Mouse (Mus musculus): ENCODE measurements around the gene Psmb9. TPM values are rescaled to one million over a fixed set of nuclear protein-coding genes. Genes with fewer than 3 reads are reported as not detected.
"Not testable (repeated sequence)": the region's sequence is repeated elsewhere in the genome, so short reads cannot be mapped to it uniquely, and the experiment has no call there.

Psmb9 gene
- polyA plus RNA-seq (2012; ENCODE audit: insufficient read depth, insufficient read length, missing spikeins) = 134 TPM in 2 replicates

GRCm38 (mm10) chr17:34187261-34187916 is at the start of gene Psmb9, which contains the start of gene Tap1:
Gene Psmb9, minus strand, starts transcription at chr17:34187764.
Gene Tap1, plus strand, starts transcription at chr17:34187553.
- H3K4me3 ChIP-seq (ENCODE audit: insufficient read depth, low read length) = peak within 1 kb of the TSS; percentile 81
- peaks cover 7% of the 10 kb centered on the region; the same call in 1 of the 2 replicates for H3K4me1 ChIP-seq (ENCODE audit: control insufficient read depth, insufficient read depth, low read length)
- TF ChIP-seq POLR2A (IDR thresholded peaks at IDR 0.05; ENCODE audit: borderline replicate concordance, low read depth, low read length) (no peak), CTCF (IDR thresholded peaks at IDR 0.05; ENCODE audit: low read depth, low read length) (no peak)
- peak within 1 kb of the TSS; percentile 89 for H3K27ac ChIP-seq (ENCODE audit: insufficient read depth, low read depth, low read length)

- H3K4me1 ChIP-seq (ENCODE audit: control insufficient read depth, insufficient read depth, low read length) = peaks cover 13% of the 10 kb centered on the region
- TF ChIP-seq POLR2A (IDR thresholded peaks at IDR 0.05; ENCODE audit: borderline replicate concordance, low read depth, low read length) (no peak), CTCF (IDR thresholded peaks at IDR 0.05; ENCODE audit: low read depth, low read length) (no peak)
- H3K27ac ChIP-seq (ENCODE audit: insufficient read depth, low read depth, low read length) = no peak overlapping the region
- no peak overlapping the region for H3K4me3 ChIP-seq (ENCODE audit: insufficient read depth, low read length)
Observed at GRCm38 (mm10) chr17:34236691-34237090, 49.1 kb upstream of the Psmb9 start.

GRCm38 (mm10) chr17:34234926-34235325 is 47.4 kb upstream of the Psmb9 start:
- TF ChIP-seq POLR2A (IDR thresholded peaks at IDR 0.05; ENCODE audit: borderline replicate concordance, low read depth, low read length) (no peak), CTCF (IDR thresholded peaks at IDR 0.05; ENCODE audit: low read depth, low read length) (peak; percentile 96)
- Histone ChIP-seq H3K4me1 (ENCODE audit: control insufficient read depth, insufficient read depth, low read length) (peaks cover 9% of the 10 kb centered on the region), H3K27ac (ENCODE audit: insufficient read depth, low read depth, low read length) (no peak overlapping the region), H3K4me3 (ENCODE audit: insufficient read depth, low read length) (no peak overlapping the region)

- H3K27ac ChIP-seq (ENCODE audit: insufficient read depth, low read depth, low read length); H3K4me1 ChIP-seq (ENCODE audit: control insufficient read depth, insufficient read depth, low read length); H3K4me3 ChIP-seq (ENCODE audit: insufficient read depth, low read length): not testable (repeated sequence)
Observed at GRCm38 (mm10) chr17:34232021-34232420, 44.5 kb upstream of the Psmb9 start.

DNA sequence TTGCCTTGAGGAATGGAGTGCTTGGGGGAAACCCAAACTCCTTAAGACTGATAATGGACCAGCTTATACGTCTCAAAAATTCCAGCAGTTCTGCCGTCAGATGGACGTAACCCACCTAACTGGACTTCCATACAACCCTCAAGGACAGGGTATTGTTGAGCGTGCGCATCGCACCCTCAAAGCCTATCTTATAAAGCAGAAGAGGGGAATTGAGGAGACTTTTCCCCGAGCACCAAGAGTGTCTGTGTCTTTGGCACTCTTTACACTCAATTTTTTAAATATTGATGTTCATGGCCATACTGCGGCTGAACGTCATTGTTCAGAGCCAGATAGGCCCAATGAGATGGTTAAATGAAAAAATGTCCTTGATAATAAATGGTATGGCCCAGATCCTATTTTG is 43.4 kb upstream of the Psmb9 start:
- not testable (repeated sequence) for H3K27ac ChIP-seq (ENCODE audit: insufficient read depth, low read depth, low read length); H3K4me3 ChIP-seq (ENCODE audit: insufficient read depth, low read length); H3K4me1 ChIP-seq (ENCODE audit: control insufficient read depth, insufficient read depth, low read length)

- not testable (repeated sequence) for H3K27ac ChIP-seq (ENCODE audit: insufficient read depth, low read depth, low read length); H3K4me3 ChIP-seq (ENCODE audit: insufficient read depth, low read length); H3K4me1 ChIP-seq (ENCODE audit: control insufficient read depth, insufficient read depth, low read length)
Observed at GRCm38 (mm10) chr17:34225911-34226310, 38.3 kb upstream of the Psmb9 start.

GRCm38 (mm10) chr17:34225426-34225825 is 37.9 kb upstream of the Psmb9 start:
- Histone ChIP-seq H3K4me3 (ENCODE audit: insufficient read depth, low read length) (no peak overlapping the region), H3K4me1 (ENCODE audit: control insufficient read depth, insufficient read depth, low read length) (no peaks in the 10 kb centered on the region), H3K27ac (ENCODE audit: insufficient read depth, low read depth, low read length) (no peak overlapping the region)
- no peak for TF ChIP-seq CTCF (IDR thresholded peaks at IDR 0.05; ENCODE audit: low read depth, low read length)
- no peak for TF ChIP-seq POLR2A (IDR thresholded peaks at IDR 0.05; ENCODE audit: borderline replicate concordance, low read depth, low read length)

DNA sequence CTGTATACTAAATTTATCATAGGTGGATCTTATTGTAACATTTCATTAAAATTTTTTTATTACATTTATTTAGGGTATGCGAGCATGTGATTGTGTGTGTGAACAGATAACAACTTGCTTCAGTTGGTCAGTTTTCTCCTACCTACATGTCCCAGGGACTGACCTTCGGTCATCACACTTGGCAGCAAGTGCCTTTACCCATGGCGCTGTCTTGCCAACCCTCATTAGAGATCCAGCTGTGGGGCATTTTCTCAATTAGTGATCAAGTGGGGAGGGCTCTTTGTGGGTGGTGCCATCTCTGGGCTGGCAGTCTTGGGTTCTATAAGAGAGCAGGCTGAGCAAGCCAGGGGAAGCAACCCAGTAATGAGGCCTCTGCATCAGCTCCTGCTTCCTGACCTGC is 37.3 kb upstream of the Psmb9 start:
- Histone ChIP-seq H3K4me3 (ENCODE audit: insufficient read depth, low read length) (no peak overlapping the region), H3K4me1 (ENCODE audit: control insufficient read depth, insufficient read depth, low read length) (no peaks in the 10 kb centered on the region), H3K27ac (ENCODE audit: insufficient read depth, low read depth, low read length) (no peak overlapping the region)
- no peak for TF ChIP-seq CTCF (IDR thresholded peaks at IDR 0.05; ENCODE audit: low read depth, low read length)
- TF ChIP-seq POLR2A (IDR thresholded peaks at IDR 0.05; ENCODE audit: borderline replicate concordance, low read depth, low read length) = no peak

DNA sequence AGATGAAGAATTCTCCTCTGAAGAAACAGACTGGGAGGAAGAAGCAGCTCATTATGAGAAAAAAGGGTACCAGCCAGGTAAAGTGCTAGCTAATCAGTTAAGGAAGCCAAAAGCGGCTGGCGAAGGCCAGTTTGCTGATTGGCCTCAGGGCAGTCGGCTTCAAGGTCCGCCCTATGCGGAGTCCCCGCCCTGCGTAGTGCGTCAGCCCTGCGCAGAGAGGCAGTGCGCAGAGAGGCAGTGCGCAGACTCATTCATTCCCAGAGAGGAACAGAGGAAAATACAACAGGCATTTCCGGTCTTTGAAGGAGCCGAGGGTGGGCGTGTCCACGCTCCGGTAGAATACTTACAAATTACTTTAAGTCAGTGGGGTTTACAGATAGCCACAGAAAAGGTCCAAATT is 32.8 kb upstream of the Psmb9 start:
- not testable (repeated sequence) for H3K4me3 ChIP-seq (ENCODE audit: insufficient read depth, low read length); H3K4me1 ChIP-seq (ENCODE audit: control insufficient read depth, insufficient read depth, low read length); H3K27ac ChIP-seq (ENCODE audit: insufficient read depth, low read depth, low read length)

GRCm38 (mm10) chr17:34219801-34220200 is 32.2 kb upstream of the Psmb9 start:
- H3K4me1 ChIP-seq (ENCODE audit: control insufficient read depth, insufficient read depth, low read length); H3K27ac ChIP-seq (ENCODE audit: insufficient read depth, low read depth, low read length); H3K4me3 ChIP-seq (ENCODE audit: insufficient read depth, low read length): not testable (repeated sequence)

- not testable (repeated sequence) for H3K4me1 ChIP-seq (ENCODE audit: control insufficient read depth, insufficient read depth, low read length); H3K4me3 ChIP-seq (ENCODE audit: insufficient read depth, low read length); H3K27ac ChIP-seq (ENCODE audit: insufficient read depth, low read depth, low read length)
- peak; percentile 23; the same call in 1 of the 2 replicates for TF ChIP-seq CTCF (IDR thresholded peaks at IDR 0.05; ENCODE audit: low read depth, low read length)
Observed at GRCm38 (mm10) chr17:34219096-34219495, 31.5 kb upstream of the Psmb9 start.

All from bone marrow macrophage, adult 2 months (primary cell).